In genomic region chr16:32066899-32067298, GRCm38 (mm10) we compare ENCODE assay signal across 18 mouse cellular contexts.
"Had no signal": no experiment of that assay in that cellular context is flagged by ENCODE, and none has a peak within 500 bp of the region (broad histone marks: within the 10 kb centered on the region; RNA-seq: fewer than 3 reads in every experiment).

No protein-coding gene starts in this region.

- H3K27me3 ChIP-seq: limb, embryonic 13.5 days; liver, embryonic 12.5 days; liver, embryonic 15.5 days; lung, embryonic 15.5 days had no signal

- H3K36me3 ChIP-seq: limb, embryonic 13.5 days; liver, embryonic 15.5 days; lung, embryonic 15.5 days had no signal

- H3K9ac ChIP-seq: limb, embryonic 13.5 days; liver, embryonic 12.5 days; liver, embryonic 15.5 days; lung, embryonic 15.5 days had no signal

- H3K4me1 ChIP-seq: limb, embryonic 13.5 days had no signal

- H3K4me2 ChIP-seq: limb, embryonic 13.5 days; liver, embryonic 12.5 days; liver, embryonic 15.5 days; lung, embryonic 15.5 days; midbrain, embryonic 11.5 days had no signal

- ATAC-seq: midbrain, embryonic 16.5 days had no signal

- H3K27ac ChIP-seq: limb, embryonic 10.5 days; limb, embryonic 13.5 days; liver, embryonic 12.5 days; liver, embryonic 15.5 days; lung, embryonic 15.5 days; macrophage had no signal

- H3K4me3 ChIP-seq: limb, embryonic 10.5 days; limb, embryonic 13.5 days; liver, embryonic 12.5 days; liver, embryonic 15.5 days; lung, embryonic 15.5 days had no signal

- DNase-seq: kidney, adult 18-20 months; kidney, adult 9 months; kidney, postnatal 14 days; kidney, postnatal 4 days; liver; lung, adult 18-20 months; lung, postnatal 14 days; thymus, adult 18-20 months; thymus, postnatal 14 days; thymus, postnatal 4 days had no signal

- H3K9me3 ChIP-seq: limb, embryonic 10.5 days; limb, embryonic 13.5 days; liver, embryonic 12.5 days; liver, embryonic 15.5 days; lung, embryonic 15.5 days had no signal
